Mouse (Mus musculus): ENCODE data around the gene Wipf2. TPM values are rescaled to one million over a fixed set of nuclear protein-coding genes. Genes with fewer than 3 reads are reported as not detected.
A peak's percentile ranks its signal among the peaks of the same experiment; 100 is the strongest.
"Not testable (repeated sequence)": the region's sequence is repeated elsewhere in the genome, so short reads cannot be mapped to it uniquely, and the experiment has no call there.

Wipf2 gene
- polyA plus RNA-seq, 1 experiment from 2014 or later: 5.4 TPM

GRCm38 (mm10) chr11:98933151-98933550, 69.7 kb downstream of the Wipf2 start:
- WGBS: 34% methylated on average over 9 of the region's 9 CpGs
- H3K4me1 ChIP-seq (ENCODE audit: insufficient read depth, low read length): peaks cover 74% of the 10 kb centered on the region
- peak overlapping the region; percentile 34 for H3K4me2 ChIP-seq (replicated peaks; ENCODE audit: low read depth, low read length)
- no peaks in the 10 kb centered on the region for H3K27me3 ChIP-seq (ENCODE audit: insufficient read depth, low read length)
- H3K36me3 ChIP-seq (ENCODE audit: insufficient read depth, low read length): no peaks in the 10 kb centered on the region
- ATAC-seq (ENCODE audit: low FRiP score, low TSS enrichment): no peak
- H3K27ac ChIP-seq (ENCODE audit: low read length): peak overlapping the region; percentile 44; the same call in 1 of the 2 replicates
- H3K9me3 ChIP-seq (ENCODE audit: low read length): no peaks in the 10 kb centered on the region
- peak overlapping the region; percentile 25; the same call in 1 of the 2 replicates for H3K9ac ChIP-seq (replicated peaks; ENCODE audit: low read length)
- H3K4me3 ChIP-seq (ENCODE audit: low read length): no peak overlapping the region

- H3K4me2 ChIP-seq (replicated peaks; ENCODE audit: low read depth, low read length); H3K27me3 ChIP-seq (ENCODE audit: insufficient read depth, low read length); H3K36me3 ChIP-seq (ENCODE audit: insufficient read depth, low read length); H3K9ac ChIP-seq (replicated peaks; ENCODE audit: low read length); H3K4me3 ChIP-seq (ENCODE audit: low read length); H3K27ac ChIP-seq (ENCODE audit: low read length); ATAC-seq (ENCODE audit: low FRiP score, low TSS enrichment); H3K9me3 ChIP-seq (ENCODE audit: low read length): not testable (repeated sequence)
- 91% methylated on average over 2 of the region's 2 CpGs for WGBS
- H3K4me1 ChIP-seq (ENCODE audit: insufficient read depth, low read length): peaks cover 74% of the 10 kb centered on the region
Measured at GRCm38 (mm10) chr11:98933847-98934246, 70.4 kb downstream of the Wipf2 start.

GRCm38 (mm10) chr11:98934367-98934766, 70.9 kb downstream of the Wipf2 start:
- no peaks in the 10 kb centered on the region for H3K9me3 ChIP-seq (ENCODE audit: low read length)
- no peaks in the 10 kb centered on the region for H3K36me3 ChIP-seq (ENCODE audit: insufficient read depth, low read length)
- no peak overlapping the region for H3K4me2 ChIP-seq (replicated peaks; ENCODE audit: low read depth, low read length)
- H3K4me1 ChIP-seq (ENCODE audit: insufficient read depth, low read length): peaks cover 74% of the 10 kb centered on the region
- no peak overlapping the region for H3K9ac ChIP-seq (replicated peaks; ENCODE audit: low read length)
- H3K27ac ChIP-seq (ENCODE audit: low read length): no peak overlapping the region
- 81% methylated on average over 3 of the region's 3 CpGs for WGBS
- ATAC-seq (ENCODE audit: low FRiP score, low TSS enrichment): no peak
- no peaks in the 10 kb centered on the region for H3K27me3 ChIP-seq (ENCODE audit: insufficient read depth, low read length)
- H3K4me3 ChIP-seq (ENCODE audit: low read length): no peak overlapping the region

- Histone ChIP-seq H3K27ac (ENCODE audit: low read length) (0 out of 2 replicates have a peak overlapping the region, but pooled peaks have one; percentile 0), H3K9ac (replicated peaks; ENCODE audit: low read length) (no peak overlapping the region), H3K27me3 (ENCODE audit: insufficient read depth, low read length) (no peaks in the 10 kb centered on the region), H3K4me3 (ENCODE audit: low read length) (no peak overlapping the region), H3K4me1 (ENCODE audit: insufficient read depth, low read length) (peaks cover 74% of the 10 kb centered on the region), H3K36me3 (ENCODE audit: insufficient read depth, low read length) (no peaks in the 10 kb centered on the region), H3K9me3 (ENCODE audit: low read length) (no peaks in the 10 kb centered on the region), H3K4me2 (replicated peaks; ENCODE audit: low read depth, low read length) (no peak overlapping the region)
- 85% methylated on average over 3 of the region's 3 CpGs for WGBS
- ATAC-seq (ENCODE audit: low FRiP score, low TSS enrichment): no peak
Measured at GRCm38 (mm10) chr11:98935123-98935522, 71.7 kb downstream of the Wipf2 start.

GRCm38 (mm10) chr11:98936170-98936569, 72.7 kb downstream of the Wipf2 start:
- H3K4me1 ChIP-seq (ENCODE audit: insufficient read depth, low read length): peaks cover 74% of the 10 kb centered on the region
- no peaks in the 10 kb centered on the region for H3K27me3 ChIP-seq (ENCODE audit: insufficient read depth, low read length)
- peak overlapping the region; percentile 76 for H3K27ac ChIP-seq (ENCODE audit: low read length)
- peak; percentile 27; the same call in 1 of the 2 replicates for ATAC-seq (ENCODE audit: low FRiP score, low TSS enrichment)
- H3K4me2 ChIP-seq (replicated peaks; ENCODE audit: low read depth, low read length): peak overlapping the region; percentile 92
- peak overlapping the region; percentile 91 for H3K9ac ChIP-seq (replicated peaks; ENCODE audit: low read length)
- WGBS: 1% methylated on average over 29 of the region's 29 CpGs
- no peaks in the 10 kb centered on the region for H3K9me3 ChIP-seq (ENCODE audit: low read length)
- no peaks in the 10 kb centered on the region for H3K36me3 ChIP-seq (ENCODE audit: insufficient read depth, low read length)
- H3K4me3 ChIP-seq (ENCODE audit: low read length): peak overlapping the region; percentile 80

GRCm38 (mm10) chr11:98936606-98937409, 73.4 kb downstream of the Wipf2 start:
- ATAC-seq (ENCODE audit: low FRiP score, low TSS enrichment): no peak
- WGBS: 3% methylated on average over 23 of the region's 23 CpGs
- H3K9me3 ChIP-seq (ENCODE audit: low read length): no peaks in the 10 kb centered on the region

GRCm38 (mm10) chr11:98937410-98937913, 74.0 kb downstream of the Wipf2 start:
- Histone ChIP-seq H3K9me3 (ENCODE audit: low read length) (no peaks in the 10 kb centered on the region), H3K4me2 (replicated peaks; ENCODE audit: low read depth, low read length) (peak overlapping the region; percentile 92), H3K27ac (ENCODE audit: low read length) (peak overlapping the region; percentile 95), H3K27me3 (ENCODE audit: insufficient read depth, low read length) (no peaks in the 10 kb centered on the region), H3K36me3 (ENCODE audit: insufficient read depth, low read length) (no peaks in the 10 kb centered on the region), H3K4me1 (ENCODE audit: insufficient read depth, low read length) (peaks cover 74% of the 10 kb centered on the region), H3K9ac (replicated peaks; ENCODE audit: low read length) (peak overlapping the region; percentile 91), H3K4me3 (ENCODE audit: low read length) (peak overlapping the region; percentile 80)
- WGBS: 1% methylated on average over 32 of the region's 38 CpGs
- ATAC-seq (ENCODE audit: low FRiP score, low TSS enrichment): peak; percentile 88

More at GRCm38 (mm10) chr11:98936606-98937409, 73.4 kb downstream of the Wipf2 start:
- H3K27ac ChIP-seq (ENCODE audit: low read length): peak overlapping the region; percentile 76
- H3K4me2 ChIP-seq (replicated peaks; ENCODE audit: low read depth, low read length): peak overlapping the region; percentile 92
- peaks cover 74% of the 10 kb centered on the region for H3K4me1 ChIP-seq (ENCODE audit: insufficient read depth, low read length)
- H3K27me3 ChIP-seq (ENCODE audit: insufficient read depth, low read length): no peaks in the 10 kb centered on the region
- peak overlapping the region; percentile 91 for H3K9ac ChIP-seq (replicated peaks; ENCODE audit: low read length)
- no peaks in the 10 kb centered on the region for H3K36me3 ChIP-seq (ENCODE audit: insufficient read depth, low read length)
- H3K4me3 ChIP-seq (ENCODE audit: low read length): peak overlapping the region; percentile 80

GRCm38 (mm10) chr11:98937914-98938694, 74.7 kb downstream of the Wipf2 start:
- ATAC-seq (ENCODE audit: low FRiP score, low TSS enrichment): peak; percentile 4
- H3K27ac ChIP-seq (ENCODE audit: low read length): peak overlapping the region; percentile 95
- no peaks in the 10 kb centered on the region for H3K9me3 ChIP-seq (ENCODE audit: low read length)
- H3K9ac ChIP-seq (replicated peaks; ENCODE audit: low read length): peak overlapping the region; percentile 91
- no peaks in the 10 kb centered on the region for H3K27me3 ChIP-seq (ENCODE audit: insufficient read depth, low read length)
- H3K4me3 ChIP-seq (ENCODE audit: low read length): peak overlapping the region; percentile 80
- no peaks in the 10 kb centered on the region for H3K36me3 ChIP-seq (ENCODE audit: insufficient read depth, low read length)
- WGBS: under 1% methylated on average over 39 of the region's 39 CpGs
- H3K4me1 ChIP-seq (ENCODE audit: insufficient read depth, low read length): peaks cover 74% of the 10 kb centered on the region
- peak overlapping the region; percentile 92 for H3K4me2 ChIP-seq (replicated peaks; ENCODE audit: low read depth, low read length)

GRCm38 (mm10) chr11:98938701-98939083, 75.3 kb downstream of the Wipf2 start:
- H3K4me1 ChIP-seq (ENCODE audit: insufficient read depth, low read length): peaks cover 74% of the 10 kb centered on the region
- no peaks in the 10 kb centered on the region for H3K9me3 ChIP-seq (ENCODE audit: low read length)
- peak overlapping the region; percentile 80 for H3K4me3 ChIP-seq (ENCODE audit: low read length)
- H3K36me3 ChIP-seq (ENCODE audit: insufficient read depth, low read length): no peaks in the 10 kb centered on the region
- peak overlapping the region; percentile 91 for H3K9ac ChIP-seq (replicated peaks; ENCODE audit: low read length)
- no peaks in the 10 kb centered on the region for H3K27me3 ChIP-seq (ENCODE audit: insufficient read depth, low read length)
- H3K27ac ChIP-seq (ENCODE audit: low read length): no peak overlapping the region
- ATAC-seq (ENCODE audit: low FRiP score, low TSS enrichment): no peak
- 26% methylated on average over 7 of the region's 7 CpGs for WGBS
- H3K4me2 ChIP-seq (replicated peaks; ENCODE audit: low read depth, low read length): peak overlapping the region; percentile 92

Measured in kidney, embryonic 16.5 days (tissue).